Mouse (Mus musculus): ENCODE measurements around the gene Zfp57. TPM values are rescaled to one million over a fixed set of nuclear protein-coding genes. Genes with fewer than 3 reads are reported as not detected.
"Not testable (repeated sequence)": the region's sequence is repeated elsewhere in the genome, so short reads cannot be mapped to it uniquely, and the experiment has no call there.

Gene Zfp57
- total RNA-seq (2021): 1 to 10 TPM; 1.6 to 2.9 TPM

- intact Hi-C loops (cut with DNase I): loop anchor here (5.0 kb wide), 1 partner anchor 46 kb away; the partner anchor contains the start of gene Gabbr1
Observed at GRCm38 (mm10) chr17:37000863-37001262, at the start of gene Zfp57. Gene Zfp57, plus strand, starts transcription at chr17:37001163.

GRCm38 (mm10) chr17:36952631-36953030 is 48.3 kb upstream of the Zfp57 start:
- DNase-seq (ENCODE audit: low spot score): no peak
- intact Hi-C loops (cut with DNase I): no loop called here

More at GRCm38 (mm10) chr17:37000863-37001262, at the start of gene Zfp57:
- DNase-seq (ENCODE audit: low spot score): no peak

GRCm38 (mm10) chr17:36953062-36953461 is 47.9 kb upstream of the Zfp57 start:
- intact Hi-C loops (cut with DNase I): no loop called here
- no peak for DNase-seq (ENCODE audit: low spot score)

- intact Hi-C loops (cut with DNase I): loop anchor here (5.0 kb wide), 3 partner anchors 41 to 121 kb away; partner anchors contain the start of genes Gabbr1 and Trim26
- peak; percentile 86 for DNase-seq (ENCODE audit: low spot score)
Observed at GRCm38 (mm10) chr17:36957999-36958743, 42.8 kb upstream of the Zfp57 start, which contains the start of the genes Znrd1 and Znrd1as. Gene Znrd1, minus strand, starts transcription at chr17:36958559. Gene Znrd1as, plus strand, starts transcription at chr17:36958592.

GRCm38 (mm10) chr17:36958884-36959283 is 42.1 kb upstream of the Zfp57 start:
- no peak for DNase-seq (ENCODE audit: low spot score)
- intact Hi-C loops (cut with DNase I): loop anchor here (5.0 kb wide), 3 partner anchors 42 to 122 kb away; partner anchors contain the start of genes Gabbr1 and Trim26

- no peak for DNase-seq (ENCODE audit: low spot score)
- intact Hi-C loops (cut with DNase I): no loop called here
Observed at GRCm38 (mm10) chr17:36961125-36961524, 39.8 kb upstream of the Zfp57 start.

- no peak for DNase-seq (ENCODE audit: low spot score)
- intact Hi-C loops (cut with DNase I): no loop called here
Observed at GRCm38 (mm10) chr17:36966875-36967274, 34.1 kb upstream of the Zfp57 start.

GRCm38 (mm10) chr17:36970316-36970890 is 30.6 kb upstream of the Zfp57 start:
- intact Hi-C loops (cut with DNase I): no loop called here
- no peak for DNase-seq (ENCODE audit: low spot score)

GRCm38 (mm10) chr17:36971172-36971850 is 29.7 kb upstream of the Zfp57 start:
- DNase-seq (ENCODE audit: low spot score): no peak
- intact Hi-C loops (cut with DNase I): no loop called here

GRCm38 (mm10) chr17:36972791-36973190 is 28.2 kb upstream of the Zfp57 start:
- intact Hi-C loops (cut with DNase I): no loop called here

GRCm38 (mm10) chr17:36973271-36973787 is 27.6 kb upstream of the Zfp57 start:
- no peak for DNase-seq (ENCODE audit: low spot score)
- intact Hi-C loops (cut with DNase I): no loop called here

More at GRCm38 (mm10) chr17:36972791-36973190, 28.2 kb upstream of the Zfp57 start:
- DNase-seq (ENCODE audit: low spot score): no peak

GRCm38 (mm10) chr17:36981221-36981813 is 19.6 kb upstream of the Zfp57 start, which contains the start of gene 2410137M14Rik:
Gene 2410137M14Rik, minus strand, starts transcription at chr17:36981237.
- DNase-seq (ENCODE audit: low spot score): no peak
- intact Hi-C loops (cut with DNase I): no loop called here

GRCm38 (mm10) chr17:36981845-36982244 is 19.1 kb upstream of the Zfp57 start:
- DNase-seq (ENCODE audit: low spot score): no peak
- intact Hi-C loops (cut with DNase I): no loop called here

GRCm38 (mm10) chr17:36982253-36983155 is 18.5 kb upstream of the Zfp57 start:
- intact Hi-C loops (cut with DNase I): no loop called here

GRCm38 (mm10) chr17:36988475-36988874 is 12.5 kb upstream of the Zfp57 start:
- no peak for DNase-seq (ENCODE audit: low spot score)

More at GRCm38 (mm10) chr17:36982253-36983155, 18.5 kb upstream of the Zfp57 start:
- no peak for DNase-seq (ENCODE audit: low spot score)

GRCm38 (mm10) chr17:36989437-36989836 is 11.5 kb upstream of the Zfp57 start, which contains the start of gene H2-M5:
Gene H2-M5, minus strand, starts transcription at chr17:36989537.
- no peak for DNase-seq (ENCODE audit: low spot score)
- intact Hi-C loops (cut with DNase I): no loop called here

More at GRCm38 (mm10) chr17:36988475-36988874, 12.5 kb upstream of the Zfp57 start:
- intact Hi-C loops (cut with DNase I): no loop called here

GRCm38 (mm10) chr17:36990630-36991029 is 10.3 kb upstream of the Zfp57 start:
- DNase-seq (ENCODE audit: low spot score); intact Hi-C loops (cut with DNase I): not testable (repeated sequence)

GRCm38 (mm10) chr17:36992336-36993104 is 8.4 kb upstream of the Zfp57 start:
- DNase-seq (ENCODE audit: low spot score): no peak
- intact Hi-C loops (cut with DNase I): no loop called here

Measured in heart, postnatal 25 days (tissue).